Mouse (Mus musculus): ENCODE results near the gene Baz2b. TPM values are rescaled to one million over a fixed set of nuclear protein-coding genes. Genes with fewer than 3 reads are reported as not detected.

The Baz2b gene
- total and polyA plus RNA-seq, 3 experiments, result 5.7 to 11.4 TPM; not detected in 1

DNA sequence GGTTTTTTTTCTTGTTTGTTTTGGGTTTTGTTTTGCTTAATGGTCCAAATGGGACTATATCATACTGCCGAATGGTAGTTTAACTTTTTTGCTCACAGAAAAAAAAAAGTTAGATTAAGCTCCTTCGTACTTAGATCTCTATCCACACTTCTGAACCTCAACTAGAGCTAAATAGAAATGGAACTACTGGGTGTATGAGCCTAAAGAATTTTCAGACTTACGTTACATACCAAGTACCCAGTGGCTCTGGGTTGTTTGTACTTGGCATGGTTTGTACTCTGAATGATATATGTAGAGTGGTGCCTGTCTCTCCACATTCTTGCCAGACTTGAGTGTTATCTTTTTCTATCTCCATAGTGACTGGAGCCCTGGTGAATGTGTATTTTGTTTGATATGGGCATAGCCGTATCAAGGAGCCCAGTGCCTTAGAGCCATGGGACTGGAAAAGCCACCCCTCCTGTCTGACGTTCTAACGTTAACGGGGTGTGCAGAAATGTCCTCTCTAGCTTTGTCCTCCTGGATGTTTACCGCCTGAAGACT, 326.8 kb downstream of the Baz2b start (continued):
- TF ChIP-seq MYC (IDR thresholded peaks at IDR 0.05; ENCODE audit: low read depth, low read length) (no peak), TCF12 (IDR thresholded peaks at IDR 0.05; ENCODE audit: low read depth, low read length) (no peak; the same call in 1 of the 2 replicates), JUND (IDR thresholded peaks at IDR 0.05; ENCODE audit: low read depth, low read length) (no peak), CTCF (IDR thresholded peaks at IDR 0.05 in 2 of 3, conservative IDR thresholded peaks at IDR 0.05 in 1 of 3; ENCODE audit: control insufficient read depth in 1 of 3, insufficient read depth in 1 of 3, low read depth in 2 of 3, low read length in 3 of 3, poor library complexity in 1 of 3, severe bottlenecking in 1 of 3) (no peak), MAFK (IDR thresholded peaks at IDR 0.05; ENCODE audit: borderline replicate concordance, low read depth, low read length) (no peak), POLR2A (IDR thresholded peaks at IDR 0.05; ENCODE audit: control insufficient read depth in 1 of 2, insufficient read depth in 1 of 2, low read depth in 1 of 2, low read length in 2 of 2, poor library complexity in 1 of 2) (no peak; a peak in 1 of 4 replicates), ELF1 (IDR thresholded peaks at IDR 0.05; ENCODE audit: low read depth, low read length) (no peak), ZMIZ1 (IDR thresholded peaks at IDR 0.05; ENCODE audit: low read depth, low read length) (0 out of 2 replicates have a peak, but pooled peaks have one; percentile 10)

DNA sequence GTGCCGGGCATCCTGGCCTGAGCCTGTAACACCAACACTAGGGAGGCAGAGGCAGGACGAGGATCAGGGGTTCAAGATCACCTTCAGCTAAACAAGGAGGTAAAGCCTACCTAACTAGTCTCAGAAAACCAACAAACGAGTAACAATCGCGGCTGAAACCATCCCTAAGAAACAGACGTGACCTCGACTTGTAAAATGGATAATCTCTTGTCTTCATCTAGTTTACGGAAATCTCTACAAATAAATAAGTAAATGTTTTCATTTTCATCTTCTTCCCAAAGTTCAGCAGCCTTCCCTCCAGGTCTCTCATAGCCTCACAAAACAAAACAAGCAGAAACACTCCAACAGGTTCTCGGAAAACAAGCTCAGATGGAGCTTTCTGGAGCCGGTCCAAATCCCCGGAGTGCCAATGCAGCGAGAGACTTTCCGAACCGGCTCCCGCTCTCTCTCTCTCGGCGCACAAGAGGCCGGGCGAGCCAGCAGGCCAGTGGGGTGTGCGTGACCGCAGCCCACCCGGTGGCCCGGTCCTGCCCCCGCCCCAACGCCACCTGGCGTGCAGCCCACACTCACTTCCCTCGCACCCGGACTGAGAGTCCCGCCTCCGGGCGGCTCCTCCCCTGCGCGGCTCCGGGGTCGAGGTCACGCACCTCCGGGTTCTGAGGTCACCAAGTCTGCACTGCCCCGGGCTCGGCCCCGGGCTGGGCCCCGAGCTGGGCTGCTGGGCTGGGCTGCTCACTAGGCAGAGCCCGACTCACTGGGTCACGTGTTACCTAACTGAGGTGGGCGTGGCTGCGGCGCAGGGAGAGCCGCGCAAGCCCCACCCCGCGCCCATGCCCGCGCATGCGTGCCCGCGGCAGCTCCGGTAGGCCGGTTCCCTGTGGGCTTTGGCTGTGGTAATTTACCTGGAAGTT, 327.6 kb downstream of the Baz2b start, which contains the start of gene Wdsub1:
Gene Wdsub1 (minus strand): TSS at position 761 of the 911 bp plus-strand sequence.
- H3K9me3 ChIP-seq (replicated peaks; ENCODE audit: insufficient read depth, low read length), result no peaks in the 10 kb centered on the region
- H3K27me3 ChIP-seq (ENCODE audit: control insufficient read depth in 1 of 2, insufficient read depth in 2 of 2, low read length in 2 of 2), result no peaks in the 10 kb centered on the region
- H3K27ac ChIP-seq (ENCODE audit: control insufficient read depth, low read depth, low read length), result peak within 1 kb of the TSS; percentile 51; the same call in 1 of the 2 replicates
- no peaks in the 10 kb centered on the region for H3K36me3 ChIP-seq (ENCODE audit: control insufficient read depth in 1 of 2, insufficient read depth in 2 of 2, low read length in 2 of 2)
- H3K4me3 ChIP-seq (ENCODE audit: control insufficient read depth in 1 of 2, insufficient read depth in 1 of 2, low read depth in 2 of 2, low read length in 2 of 2), result peak within 1 kb of the TSS; percentile 84
- peak within 1 kb of the TSS; percentile 87 for H3K9ac ChIP-seq (ENCODE audit: control insufficient read depth, low read depth, low read length, poor library complexity, severe bottlenecking)
- H3K79me2 ChIP-seq (ENCODE audit: control insufficient read depth, insufficient read depth, low read length, poor library complexity), result peaks cover 2% of the 10 kb centered on the region; the same call in 1 of the 2 replicates
- peak; percentile 95 for DNase-seq (ENCODE audit: low read depth, low spot score)
- peaks cover 2 to 12% of the 10 kb centered on the region in 2 experiments; a peak in 1 of 4 replicates for H3K4me1 ChIP-seq (ENCODE audit: control insufficient read depth in 1 of 2, insufficient read depth in 2 of 2, low read length in 2 of 2)
- TF ChIP-seq MAFK (IDR thresholded peaks at IDR 0.05; ENCODE audit: borderline replicate concordance, low read depth, low read length), result no peak
- peak in 1 of 2 experiments; percentile 68; a peak in 3 of 4 replicates for TF ChIP-seq USF2 (IDR thresholded peaks at IDR 0.05; ENCODE audit: borderline replicate concordance in 1 of 2, insufficient read depth in 1 of 2, low read depth in 1 of 2, low read length in 2 of 2)
- TF ChIP-seq MXI1 (IDR thresholded peaks at IDR 0.05; ENCODE audit: low read depth, low read length), result no peak; the same call in 1 of the 2 replicates
- peak; percentile 84 for TF ChIP-seq MAX (IDR thresholded peaks at IDR 0.05; ENCODE audit: low read length)
- no peak; the same call in 1 of the 2 replicates for TF ChIP-seq TBP (IDR thresholded peaks at IDR 0.05; ENCODE audit: low read depth, low read length)
- no peak for TF ChIP-seq GABPA (IDR thresholded peaks at IDR 0.05; ENCODE audit: low read depth, low read length)
- no peak for TF ChIP-seq CHD2 (IDR thresholded peaks at IDR 0.05; ENCODE audit: low read length)
- no peak for TF ChIP-seq E2F4 (IDR thresholded peaks at IDR 0.05; ENCODE audit: borderline replicate concordance, low read depth, low read length)
- TF ChIP-seq BHLHE40 (IDR thresholded peaks at IDR 0.05; ENCODE audit: borderline replicate concordance, low read depth, low read length), result peak; percentile 77; the same call in 1 of the 2 replicates
- no peak for TF ChIP-seq RAD21 (IDR thresholded peaks at IDR 0.05; ENCODE audit: low read depth, low read length)
- TF ChIP-seq MYC (IDR thresholded peaks at IDR 0.05; ENCODE audit: low read depth, low read length), result no peak
- 0 out of 2 replicates have a peak, but pooled peaks have one; percentile 43 for TF ChIP-seq ZMIZ1 (IDR thresholded peaks at IDR 0.05; ENCODE audit: low read depth, low read length)
- TF ChIP-seq EP300 (IDR thresholded peaks at IDR 0.05; ENCODE audit: low read depth in 1 of 2, low read length in 2 of 2), result no peak
- peak; percentile 7; the same call in 1 of the 2 replicates for TF ChIP-seq TCF12 (IDR thresholded peaks at IDR 0.05; ENCODE audit: low read depth, low read length)
- TF ChIP-seq ZKSCAN1 (IDR thresholded peaks at IDR 0.05; ENCODE audit: low read depth, low read length), result no peak
- no peak for TF ChIP-seq CHD1 (IDR thresholded peaks at IDR 0.05; ENCODE audit: low read depth, low read length)
- no peak for TF ChIP-seq MAZ (IDR thresholded peaks at IDR 0.05; ENCODE audit: low read depth, low read length)
- TF ChIP-seq NRF1 (IDR thresholded peaks at IDR 0.05; ENCODE audit: insufficient read depth, low read depth, low read length, poor library complexity, severe bottlenecking), result peak; percentile 97; the same call in 1 of the 2 replicates
- TF ChIP-seq ETS1 (IDR thresholded peaks at IDR 0.05; ENCODE audit: low read depth, low read length), result peak; percentile 34; the same call in 1 of the 2 replicates
- TF ChIP-seq TAL1 (IDR thresholded peaks at IDR 0.05; ENCODE audit: low read length), result no peak
- peak; percentile 84 for TF ChIP-seq NELFE (IDR thresholded peaks at IDR 0.05; ENCODE audit: low read depth, low read length)
- no peak; the same call in 1 of the 2 replicates for TF ChIP-seq ZNF384 (IDR thresholded peaks at IDR 0.05; ENCODE audit: low read depth, low read length)
- 0 out of 2 replicates have a peak, but pooled peaks have one; percentile 2 for TF ChIP-seq SMC3 (IDR thresholded peaks at IDR 0.05; ENCODE audit: low read depth, low read length)
- no peak for TF ChIP-seq MYB (IDR thresholded peaks at IDR 0.05; ENCODE audit: low read depth, low read length)
- TF ChIP-seq POLR2A (IDR thresholded peaks at IDR 0.05; ENCODE audit: control insufficient read depth in 1 of 2, insufficient read depth in 1 of 2, low read depth in 1 of 2, low read length in 2 of 2, poor library complexity in 1 of 2), result peak in 1 of 2 experiments; percentile 78; a peak in 2 of 4 replicates
- no peak for TF ChIP-seq KAT2A (conservative IDR thresholded peaks at IDR 0.05; ENCODE audit: low read depth, low read length)
- TF ChIP-seq JUND (IDR thresholded peaks at IDR 0.05; ENCODE audit: low read depth, low read length), result no peak
- TF ChIP-seq SIN3A (IDR thresholded peaks at IDR 0.05; ENCODE audit: low read length), result no peak; the same call in 1 of the 2 replicates
